Mouse (Mus musculus): Measurements from ENCODE around the gene Dlg2.

DNA sequence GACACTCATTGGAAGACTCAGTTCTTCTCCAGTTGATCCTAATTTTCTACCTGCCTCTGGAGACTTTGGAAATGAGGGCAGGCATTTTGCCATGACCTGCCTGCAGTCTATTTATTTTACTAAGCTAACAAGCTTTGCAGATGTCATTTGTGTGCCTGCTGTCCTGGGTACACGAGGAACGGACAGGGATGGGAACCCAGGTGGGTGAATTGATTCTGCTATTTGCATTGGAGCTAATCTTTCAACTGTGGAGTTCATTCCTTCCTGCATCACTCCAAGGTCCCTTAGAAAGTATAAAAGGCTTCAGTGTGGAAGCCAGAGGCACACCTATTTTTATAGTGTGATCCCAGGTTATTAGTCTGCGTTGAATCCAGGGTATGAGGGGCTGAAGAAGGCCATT is 406.3 kb downstream of the Dlg2 start:
- TF ChIP-seq CTCF (IDR thresholded peaks at IDR 0.05) (no peak), POLR2A (IDR thresholded peaks at IDR 0.05; ENCODE audit: insufficient read depth, low read depth, low read length) (no peak), EP300 (IDR thresholded peaks at IDR 0.05; ENCODE audit: insufficient read depth, low read depth, low read length) (no peak)
